Mouse (Mus musculus): ENCODE data around the gene Sdhaf2.

The Sdhaf2 gene

GRCm38 (mm10) chr19:10497512-10498160, 28.3 kb downstream of the Sdhaf2 start:
- no peak for DNase-seq (ENCODE audit: low read depth, low spot score)

GRCm38 (mm10) chr19:10496976-10497375, 29.0 kb downstream of the Sdhaf2 start:
- DNase-seq (ENCODE audit: low read depth, low spot score): no peak

GRCm38 (mm10) chr19:10495670-10496069, 30.3 kb downstream of the Sdhaf2 start:
- no peak for DNase-seq (ENCODE audit: low read depth, low spot score)

- peak; percentile 36 for DNase-seq (ENCODE audit: low read depth, low spot score)
Observed at GRCm38 (mm10) chr19:10486264-10486738, 39.6 kb downstream of the Sdhaf2 start.

GRCm38 (mm10) chr19:10482703-10483102, 43.2 kb downstream of the Sdhaf2 start, which contains the start of gene Ppp1r32:
Ppp1r32 (minus strand) TSS chr19:10482928.
- no peak for DNase-seq (ENCODE audit: low read depth, low spot score)

GRCm38 (mm10) chr19:10479541-10479940, 46.4 kb downstream of the Sdhaf2 start:
- DNase-seq (ENCODE audit: low read depth, low spot score): no peak

GRCm38 (mm10) chr19:10473779-10474178, 52.2 kb downstream of the Sdhaf2 start:
- DNase-seq (ENCODE audit: low read depth, low spot score): no peak

GRCm38 (mm10) chr19:10472958-10473357, 53.0 kb downstream of the Sdhaf2 start:
- DNase-seq (ENCODE audit: low read depth, low spot score): no peak

- no peak for DNase-seq (ENCODE audit: low read depth, low spot score)
Observed at GRCm38 (mm10) chr19:10469171-10469658, 56.7 kb downstream of the Sdhaf2 start.

GRCm38 (mm10) chr19:10464427-10464826, 61.5 kb downstream of the Sdhaf2 start:
- DNase-seq (ENCODE audit: low read depth, low spot score): no peak

GRCm38 (mm10) chr19:10461584-10461983, 64.4 kb downstream of the Sdhaf2 start:
- no peak for DNase-seq (ENCODE audit: low read depth, low spot score)

- DNase-seq (ENCODE audit: low read depth, low spot score): no peak
Observed at GRCm38 (mm10) chr19:10459907-10460306, 66.0 kb downstream of the Sdhaf2 start.

- no peak for DNase-seq (ENCODE audit: low read depth, low spot score)
Observed at GRCm38 (mm10) chr19:10458096-10458495, 67.8 kb downstream of the Sdhaf2 start.

GRCm38 (mm10) chr19:10457484-10457800, 68.5 kb downstream of the Sdhaf2 start:
- DNase-seq (ENCODE audit: low read depth, low spot score): no peak

- no peak for DNase-seq (ENCODE audit: low read depth, low spot score)
Observed at GRCm38 (mm10) chr19:10456752-10457483, 69.0 kb downstream of the Sdhaf2 start, which contains the start of gene Lrrc10b. Lrrc10b (minus strand) TSS chr19:10457473.

- DNase-seq (ENCODE audit: low read depth, low spot score): no peak
Observed at GRCm38 (mm10) chr19:10455437-10455806, 70.5 kb downstream of the Sdhaf2 start.

GRCm38 (mm10) chr19:10454718-10455436, 71.1 kb downstream of the Sdhaf2 start:
- no peak for DNase-seq (ENCODE audit: low read depth, low spot score)
